Mouse (Mus musculus) MEL (cell line): ENCODE results near the gene Nop2.

Experiments used
- CTCF ChIP-seq, 3 experiments: IDR thresholded peaks in 2 of 3; conservative IDR thresholded peaks in 1 of 3; 2 replicates each; pipeline ENCODE4 v1.5.1; 2011 to 2012; ENCODE audit warnings: low read length in 3 of 3, low read depth in 2 of 3, mild to moderate bottlenecking in 2 of 3, improper control_type of control experiment in 1 of 3, inconsistent platforms in 1 of 3, mixed read lengths in 1 of 3, moderate library complexity in 1 of 3; ENCODE audit not compliant: control insufficient read depth in 1 of 3, insufficient read depth in 1 of 3, poor library complexity in 1 of 3, severe bottlenecking in 1 of 3
- E2F4 ChIP-seq: IDR thresholded peaks from 2 replicates; pipeline ENCODE4 v1.6.1; 2011; ENCODE audit warnings: low read depth, low read length, improper control_type of control experiment, borderline replicate concordance
- ETS1 ChIP-seq: IDR thresholded peaks from 2 replicates; pipeline ENCODE4 v1.6.1; 2012; ENCODE audit warnings: low read depth, mild to moderate bottlenecking, inconsistent platforms, low read length, improper control_type of control experiment, moderate library complexity
- MEF2A ChIP-seq: IDR thresholded peaks from 2 replicates; pipeline ENCODE4 v1.6.1; 2014; ENCODE audit warnings: low read depth, mild to moderate bottlenecking, inconsistent platforms, low read length, improper control_type of control experiment; ENCODE audit not compliant: poor library complexity, insufficient replicate concordance, severe bottlenecking; ENCODE audit errors: extremely low read depth
- MXI1 ChIP-seq: IDR thresholded peaks from 2 replicates; pipeline ENCODE4 v1.6.1; 2011; ENCODE audit warnings: mild to moderate bottlenecking, low read depth, low read length, improper control_type of control experiment
- MYC ChIP-seq: IDR thresholded peaks from 2 replicates; pipeline ENCODE4 v1.6.1; 2011; ENCODE audit warnings: low read depth, mild to moderate bottlenecking, low read length, improper control_type of control experiment, moderate library complexity
- POLR2A ChIP-seq, 2 experiments: IDR thresholded peaks; 2 replicates each; pipeline ENCODE4 v1.6.1; 2011 to 2012; ENCODE audit warnings: low read length in 2 of 2, mild to moderate bottlenecking in 2 of 2, control low read depth in 1 of 2, improper control_type of control experiment in 1 of 2, low read depth in 1 of 2, moderate library complexity in 1 of 2; ENCODE audit not compliant: control insufficient read depth in 1 of 2, insufficient read depth in 1 of 2, poor library complexity in 1 of 2
- TAL1 ChIP-seq: IDR thresholded peaks from 2 replicates; pipeline ENCODE4 v1.6.1; 2012; ENCODE audit warnings: mild to moderate bottlenecking, inconsistent platforms, low read length, moderate library complexity, mixed read lengths
- USF1 ChIP-seq: IDR thresholded peaks from 2 replicates; pipeline ENCODE4 v1.6.1; 2014; ENCODE audit warnings: low read depth, mild to moderate bottlenecking, inconsistent platforms, low read length, improper control_type of control experiment, moderate library complexity
- USF2 ChIP-seq, 2 experiments: IDR thresholded peaks; 2 replicates each; pipeline ENCODE4 v1.6.1; 2011 to 2012; ENCODE audit warnings: improper control_type of control experiment in 2 of 2, low read length in 2 of 2, borderline replicate concordance in 1 of 2, inconsistent platforms in 1 of 2, low read depth in 1 of 2, mild to moderate bottlenecking in 1 of 2; ENCODE audit not compliant: insufficient read depth in 1 of 2

DNA sequence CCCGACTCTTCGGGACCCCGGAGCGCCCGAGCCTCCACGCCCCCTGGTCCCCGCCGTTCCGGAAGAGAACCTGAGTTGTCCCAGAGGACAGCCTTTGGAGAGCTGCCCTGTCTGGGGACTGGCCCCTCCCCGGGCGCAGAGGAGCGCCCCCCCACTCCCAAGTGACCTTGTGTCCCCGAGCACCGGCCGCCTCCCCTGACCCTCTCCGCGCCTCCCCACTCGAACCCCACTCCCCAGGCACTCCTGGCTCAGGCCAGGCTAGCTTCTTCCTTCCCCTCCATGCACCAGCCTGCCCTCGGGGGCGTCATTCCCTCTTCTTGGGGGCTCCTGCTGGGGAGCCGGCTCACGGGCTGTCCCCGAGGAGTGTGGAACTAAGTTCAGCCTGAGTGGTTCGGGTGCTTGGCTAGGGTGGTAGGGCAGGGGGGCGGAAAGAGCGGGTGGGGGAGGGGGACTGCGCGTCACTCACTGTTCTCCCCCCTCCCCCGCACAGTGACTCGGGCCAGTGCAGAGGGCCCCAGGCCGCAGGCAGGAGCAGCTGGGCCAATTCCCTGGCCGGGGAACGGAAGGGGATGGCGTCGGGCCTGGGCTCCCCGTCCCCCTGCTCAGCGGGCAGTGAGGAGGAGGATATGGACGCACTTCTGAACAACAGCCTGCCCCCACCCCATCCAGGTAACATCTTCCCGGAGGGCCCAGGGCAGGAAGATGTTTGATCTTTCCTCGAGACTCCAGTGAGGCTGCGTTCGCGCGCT lies 34.9 kb upstream of the Nop2 start:
- TF ChIP-seq MXI1 (peak; percentile 53), MYC (no peak), ETS1 (peak; percentile 25; the same call in 1 of the 2 replicates), USF1 (no peak), POLR2A (IDR thresholded peaks at IDR 0.05; ENCODE audit: control insufficient read depth in 1 of 2, insufficient read depth in 1 of 2, low read depth in 1 of 2, low read length in 2 of 2, poor library complexity in 1 of 2) (peak; percentile 26 to 29; a peak in 1 of 4 replicates), USF2 (IDR thresholded peaks at IDR 0.05; ENCODE audit: borderline replicate concordance in 1 of 2, insufficient read depth in 1 of 2, low read depth in 1 of 2, low read length in 2 of 2) (no peak), E2F4 (no peak), TAL1 (no peak), CTCF (IDR thresholded peaks at IDR 0.05 in 2 of 3, conservative IDR thresholded peaks at IDR 0.05 in 1 of 3; ENCODE audit: control insufficient read depth in 1 of 3, insufficient read depth in 1 of 3, low read depth in 2 of 3, low read length in 3 of 3, poor library complexity in 1 of 3, severe bottlenecking in 1 of 3) (no peak), MEF2A (no peak)
